Mouse (Mus musculus) cortical plate, adult 2 months (tissue): ENCODE results near the gene Jag2. TPM values are rescaled to one million over a fixed set of nuclear protein-coding genes. Genes with fewer than 3 reads are reported as not detected.

Experiments
- H3K27ac ChIP-seq: fragments of 200-500 bp; 2 replicates; pipeline ENCODE4 v1.5.1; 2012; ENCODE audit warnings: low read length, control low read depth, inconsistent platforms; ENCODE audit not compliant: insufficient read depth
- H3K4me1 ChIP-seq: fragments of 200-500 bp; 2 replicates; pipeline ENCODE4 v1.6.1; 2011; ENCODE audit warnings: low read length; ENCODE audit not compliant: control insufficient read depth, insufficient read depth
- H3K4me3 ChIP-seq: fragments of 200-500 bp; 2 replicates; pipeline ENCODE4 v1.5.1; 2011; ENCODE audit warnings: mild to moderate bottlenecking, low read length, control low read depth; ENCODE audit not compliant: insufficient read depth
- CTCF ChIP-seq: fragments of 200-500 bp; IDR thresholded peaks from 2 replicates; pipeline ENCODE4 v1.5.1; 2011; ENCODE audit warnings: mild to moderate bottlenecking, control low read depth, low read length; ENCODE audit not compliant: insufficient read depth; ENCODE audit errors: extremely low read depth
- POLR2A ChIP-seq: fragments of 200-500 bp; IDR thresholded peaks from 2 replicates; pipeline ENCODE4 v1.6.1; 2011; ENCODE audit warnings: mild to moderate bottlenecking, low read length, control low read depth; ENCODE audit not compliant: insufficient read depth; ENCODE audit errors: extremely low read depth
- polyA plus RNA-seq: library from polyadenylated mRNA; depleted of rRNA; stranded (reverse); fragments of >200 nt; gene quantifications from 2 replicates; pipeline ENCODE4 v1.2.3, GENCODE M21; 2012

The Jag2 gene
- polyA plus RNA-seq, 1 experiment = 42.1 TPM

DNA sequence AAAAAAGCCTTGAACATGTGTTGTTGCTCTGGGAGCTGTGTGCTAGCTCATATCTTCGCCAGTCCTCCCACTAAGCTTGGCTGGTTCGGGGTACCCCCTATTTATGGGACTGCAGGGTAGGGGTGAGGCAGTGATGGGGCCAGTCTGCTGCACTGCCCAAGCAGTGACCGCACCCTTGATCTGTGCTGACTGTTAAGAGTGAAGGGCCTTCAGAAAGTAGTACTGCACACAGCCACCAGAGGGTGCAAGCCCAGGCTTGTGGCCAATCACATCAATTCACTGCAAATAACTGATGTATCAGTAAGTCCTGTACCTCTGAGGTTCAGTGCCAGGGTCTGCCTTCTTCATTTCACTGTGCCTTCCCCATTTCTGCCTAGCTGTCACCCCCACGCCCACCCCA, 26.2 kb upstream of the Jag2 start:
- Histone ChIP-seq H3K27ac (no peak overlapping the region), H3K4me1 (peaks cover under 1% of the 10 kb centered on the region; the same call in 1 of the 2 replicates), H3K4me3 (no peak overlapping the region)
- TF ChIP-seq POLR2A (no peak), CTCF (peak; percentile 82)

DNA sequence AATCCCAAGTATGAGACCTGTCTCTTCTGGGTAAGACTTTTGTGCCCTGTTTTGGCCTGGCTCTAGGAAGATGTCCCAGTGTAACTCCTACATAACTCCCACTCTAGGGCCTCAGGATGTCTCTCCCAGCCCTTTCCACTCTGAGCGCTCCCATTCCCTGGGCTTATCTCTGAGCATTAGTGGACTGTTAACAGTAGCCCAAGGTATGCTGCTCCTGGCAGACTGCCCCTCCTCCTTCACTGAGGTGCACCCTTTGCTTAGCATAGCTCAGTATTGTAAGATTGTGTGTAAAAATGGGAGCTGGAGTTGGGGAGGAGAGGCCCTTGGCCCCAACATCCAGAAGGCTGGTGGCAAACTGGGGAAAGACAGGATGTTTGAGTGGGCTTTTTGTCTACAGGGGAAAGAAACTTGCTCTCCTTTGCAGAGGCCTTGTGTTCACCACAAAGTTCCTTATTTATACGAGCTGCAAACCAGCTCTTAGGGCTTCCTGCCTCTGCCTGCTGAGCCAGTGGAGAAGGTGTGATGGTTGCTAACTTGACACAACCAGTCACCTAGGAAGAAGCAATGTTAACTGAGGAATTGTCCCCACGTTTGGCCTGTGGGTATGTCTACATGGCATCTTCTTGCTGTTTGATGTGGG, 23.5 kb upstream of the Jag2 start:
- Histone ChIP-seq H3K4me3 (no peak overlapping the region), H3K27ac (no peak overlapping the region), H3K4me1 (peaks cover 2% of the 10 kb centered on the region; the same call in 1 of the 2 replicates)
- TF ChIP-seq POLR2A (no peak), CTCF (no peak)

DNA sequence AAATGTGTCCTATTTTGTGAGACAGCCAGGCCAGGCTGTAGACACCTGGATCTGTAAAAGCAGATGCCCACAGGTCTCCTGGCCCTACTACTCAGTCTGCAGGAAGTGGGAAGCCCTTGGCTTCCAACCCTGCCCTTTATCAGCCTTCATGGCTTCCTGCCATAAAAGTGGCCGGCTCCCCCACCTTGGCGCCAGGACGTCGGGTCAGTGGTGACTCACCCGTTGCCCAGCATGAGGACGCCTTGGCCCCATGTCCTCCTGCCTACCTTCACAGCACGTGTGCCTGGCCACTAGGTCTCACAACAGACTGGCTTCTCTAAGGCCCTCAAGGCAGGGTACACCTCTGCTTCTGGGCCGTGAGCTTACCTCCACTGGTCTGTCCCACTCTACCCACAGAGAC, 22.9 kb upstream of the Jag2 start:
- peaks cover 2% of the 10 kb centered on the region; the same call in 1 of the 2 replicates for H3K4me1 ChIP-seq
- TF ChIP-seq POLR2A (no peak; the same call in 1 of the 2 replicates), CTCF (no peak)
- H3K4me3 ChIP-seq = no peak overlapping the region
- H3K27ac ChIP-seq = no peak overlapping the region

DNA sequence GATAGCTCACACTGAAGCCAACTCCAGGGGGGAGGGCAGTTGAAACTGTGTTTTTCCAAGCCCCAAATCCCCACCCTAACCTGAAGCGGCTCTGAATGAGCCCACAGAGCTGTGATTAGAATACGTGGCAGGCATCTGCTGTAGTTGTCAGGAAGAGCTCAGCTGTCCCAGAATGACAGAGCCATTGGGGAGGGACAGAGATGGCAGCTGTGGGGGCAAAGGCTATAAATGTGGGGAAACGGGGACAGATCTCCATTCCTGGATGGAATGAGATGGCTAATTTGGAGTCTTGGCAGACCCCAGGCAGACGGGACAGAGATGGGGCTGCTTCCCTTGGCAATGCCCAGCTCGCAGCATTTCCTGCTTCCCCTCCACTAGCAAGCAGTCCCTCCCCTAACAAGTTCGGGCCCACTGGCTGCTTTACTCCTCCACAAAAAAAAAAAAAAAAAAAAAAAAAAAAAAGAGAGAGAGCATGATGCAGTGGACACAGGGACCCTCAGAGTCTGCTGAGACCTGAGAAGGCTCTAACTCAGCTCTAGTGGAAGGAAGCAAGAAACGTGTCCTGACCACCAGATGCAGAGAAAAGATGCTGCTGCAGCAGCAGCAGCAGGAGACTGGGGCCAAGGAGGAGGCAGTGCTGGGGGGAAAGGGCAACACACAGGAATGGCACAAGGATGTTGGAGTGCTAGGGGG, 21.7 kb upstream of the Jag2 start:
- no peak overlapping the region for H3K27ac ChIP-seq
- peaks cover 2% of the 10 kb centered on the region; the same call in 1 of the 2 replicates for H3K4me1 ChIP-seq
- TF ChIP-seq POLR2A = no peak
- no peak for TF ChIP-seq CTCF
- H3K4me3 ChIP-seq = no peak overlapping the region; the same call in 1 of the 2 replicates

DNA sequence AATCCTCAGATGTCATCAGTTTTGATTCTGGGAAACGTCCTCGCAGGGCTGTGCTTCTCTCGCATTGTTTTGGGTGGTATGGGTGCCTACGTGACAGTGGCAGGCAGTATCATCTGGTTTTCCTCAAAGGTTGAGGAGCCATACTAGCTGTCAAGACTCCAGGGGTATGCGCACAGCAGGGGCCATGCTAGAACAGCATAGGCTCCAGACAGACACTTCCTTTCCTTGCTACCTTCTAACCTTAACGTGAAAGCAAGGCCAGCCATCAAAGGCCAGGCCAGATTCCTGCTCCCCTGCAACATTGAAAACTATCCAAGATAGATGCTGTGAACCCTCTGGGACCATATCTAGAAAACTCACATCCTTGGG, 21.2 kb upstream of the Jag2 start:
- H3K27ac ChIP-seq = peak overlapping the region; percentile 53

DNA sequence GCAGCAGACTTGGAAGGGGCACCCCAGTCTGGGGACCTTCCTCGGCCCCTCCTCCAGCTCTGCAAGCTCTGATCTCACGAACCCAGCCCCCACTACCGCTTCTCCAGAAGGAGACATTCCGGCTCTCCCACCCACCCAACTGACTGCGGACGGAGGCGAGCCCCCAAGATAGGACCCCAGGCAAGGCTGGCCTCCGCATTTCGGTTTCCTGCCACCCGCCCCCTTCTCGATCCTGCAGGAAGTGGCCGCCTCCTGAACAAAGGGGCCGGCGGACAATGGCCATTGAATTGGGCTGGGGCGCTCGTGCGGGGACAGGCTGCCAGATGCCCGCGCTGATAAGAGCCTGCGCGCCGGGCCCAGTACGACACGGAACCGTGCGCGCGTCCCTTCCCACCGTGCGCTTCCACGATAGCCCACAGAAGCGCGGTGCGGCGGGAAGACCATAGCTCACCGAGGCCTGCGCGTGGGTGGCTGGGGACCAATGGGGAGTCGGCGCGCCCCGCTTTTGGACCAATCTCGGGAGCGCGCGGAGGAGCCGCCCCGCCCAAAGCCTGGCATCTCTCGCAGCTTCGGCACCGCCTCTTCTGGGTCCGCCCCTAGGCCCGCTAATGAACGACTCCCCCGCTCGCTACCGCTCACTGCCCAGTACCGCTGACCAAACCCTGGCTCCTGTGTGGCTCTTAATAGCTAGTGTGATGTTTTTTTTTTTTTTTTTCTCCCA, 20.6 kb upstream of the Jag2 start:
- H3K4me1 ChIP-seq = peaks cover 2% of the 10 kb centered on the region; the same call in 1 of the 2 replicates
- no peak for TF ChIP-seq CTCF
- peak; percentile 77 for TF ChIP-seq POLR2A
- peak overlapping the region; percentile 74 for H3K27ac ChIP-seq
- peak overlapping the region; percentile 32 for H3K4me3 ChIP-seq

More for the DNA sequence above, 21.2 kb upstream of the Jag2 start:
- no peak for TF ChIP-seq CTCF
- no peak for TF ChIP-seq POLR2A
- H3K4me3 ChIP-seq = peak overlapping the region; percentile 32
- H3K4me1 ChIP-seq = peaks cover 2% of the 10 kb centered on the region; the same call in 1 of the 2 replicates

DNA sequence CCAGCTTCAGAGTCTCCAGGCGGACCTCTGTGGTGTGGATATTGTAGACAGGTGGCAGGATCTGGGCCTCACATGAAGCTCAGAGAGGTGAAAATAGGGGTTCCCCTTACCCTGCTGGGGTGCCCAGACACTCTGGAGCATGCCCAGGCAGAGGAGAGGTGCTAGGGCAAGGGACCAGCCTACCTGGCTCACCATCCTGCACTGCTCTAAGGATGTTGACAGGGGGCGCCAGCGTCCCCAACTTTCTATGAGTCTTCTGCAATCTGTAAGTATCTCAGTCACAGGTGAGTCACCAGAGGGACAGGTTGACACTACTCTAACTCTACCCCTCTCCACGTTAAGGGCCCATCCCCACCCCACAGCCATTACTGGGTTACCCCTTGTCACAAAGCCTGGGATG, 17.7 kb upstream of the Jag2 start:
- TF ChIP-seq POLR2A (no peak), CTCF (peak; percentile 53)
- Histone ChIP-seq H3K4me1 (peaks cover 2% of the 10 kb centered on the region; the same call in 1 of the 2 replicates), H3K27ac (no peak overlapping the region), H3K4me3 (no peak overlapping the region)

DNA sequence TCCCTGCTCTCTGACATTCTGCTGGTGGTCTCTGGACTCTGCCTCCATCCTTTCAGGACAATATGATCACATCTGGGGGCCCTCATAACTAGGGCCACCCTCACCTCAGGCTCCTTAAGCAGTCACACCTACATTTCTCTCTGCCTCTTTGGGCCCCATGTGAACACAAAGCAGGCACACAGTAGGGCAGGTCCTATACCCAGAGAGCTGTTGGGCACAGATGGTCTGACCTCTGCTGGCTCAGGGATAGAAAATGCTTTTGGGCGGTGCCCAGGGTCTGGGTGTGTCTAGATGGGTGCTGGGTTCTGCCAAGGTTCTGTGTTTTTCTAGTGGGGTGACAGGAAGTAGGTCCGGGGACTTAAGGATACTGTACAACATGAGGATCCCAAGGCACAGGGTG, 14.1 kb upstream of the Jag2 start:
- no peak for TF ChIP-seq POLR2A
- TF ChIP-seq CTCF = no peak
- Histone ChIP-seq H3K4me1 (peaks cover 7% of the 10 kb centered on the region), H3K4me3 (no peak overlapping the region), H3K27ac (no peak overlapping the region)

DNA sequence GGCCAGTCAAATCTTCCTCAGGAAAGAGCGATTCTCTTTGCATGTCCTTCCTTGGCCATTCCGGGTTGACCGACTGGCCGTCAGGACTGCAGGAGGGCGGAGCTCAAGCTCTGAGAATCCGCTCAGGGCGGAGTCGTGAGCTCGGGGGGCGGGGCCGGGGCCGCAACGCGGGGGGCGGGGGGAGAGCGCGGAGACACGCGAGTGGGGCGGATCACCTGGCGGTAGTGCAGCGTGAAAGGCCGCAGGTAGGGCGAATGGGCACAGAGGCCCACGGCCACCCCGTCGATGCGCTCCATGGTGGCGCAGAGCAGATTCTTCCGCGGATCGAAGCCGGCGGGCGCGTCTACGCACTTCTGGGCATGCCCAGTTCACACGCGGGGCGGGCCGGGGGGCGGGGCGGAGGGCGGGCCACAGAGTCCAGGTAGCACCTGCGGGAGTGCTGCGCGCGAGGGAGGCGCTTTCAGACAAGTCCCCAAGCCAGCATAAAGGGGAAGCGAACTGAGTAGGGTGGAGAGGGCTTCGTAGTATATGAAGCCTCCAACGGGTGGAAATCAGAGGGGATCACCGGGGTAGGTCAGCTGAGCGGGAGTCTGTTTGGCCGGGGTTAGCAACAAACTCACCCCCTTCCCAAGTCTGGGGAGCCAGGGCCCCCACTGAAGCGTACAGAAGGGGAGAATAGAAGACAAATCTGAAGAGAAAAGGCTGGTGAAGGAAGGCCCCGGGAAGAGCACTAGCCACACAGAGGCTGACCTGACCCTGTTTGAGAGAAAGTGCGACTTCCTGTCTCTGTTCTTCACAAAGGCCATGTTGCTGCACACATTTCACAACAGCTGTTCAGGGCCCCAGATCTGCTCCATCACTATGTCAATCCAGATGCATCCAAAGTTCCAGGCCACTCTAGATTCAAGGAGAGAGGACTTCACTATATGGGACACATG, 12.5 kb upstream of the Jag2 start, which contains the start of gene Nudt14:
Nudt14 (minus strand) TSS at position 349 of the 938 bp plus-strand sequence.
- Histone ChIP-seq H3K27ac (peak within 1 kb of the TSS; percentile 62; the same call in 1 of the 2 replicates), H3K4me1 (peaks cover 7% of the 10 kb centered on the region), H3K4me3 (peak within 1 kb of the TSS; percentile 90)
- TF ChIP-seq CTCF (no peak), POLR2A (peak; percentile 56; the same call in 1 of the 2 replicates)
